Mouse (Mus musculus) embryonic fibroblast, embryonic 13.5 days (primary cell): ENCODE results near the gene Scd1. TPM values are rescaled to one million over a fixed set of nuclear protein-coding genes. Genes with fewer than 3 reads are reported as not detected.

Source experiments
- H3K27ac ChIP-seq: 2 replicates; pipeline ENCODE4 v1.5.1; 2012; ENCODE audit warnings: low read length, control low read depth, inconsistent platforms; ENCODE audit not compliant: insufficient read depth
- H3K4me1 ChIP-seq: 2 replicates; pipeline ENCODE4 v1.6.1; 2011; ENCODE audit warnings: low read length; ENCODE audit not compliant: control insufficient read depth, insufficient read depth
- H3K4me3 ChIP-seq: 2 replicates; pipeline ENCODE4 v1.5.1; 2011; ENCODE audit warnings: mild to moderate bottlenecking, control low read depth, low read length; ENCODE audit not compliant: insufficient read depth
- CTCF ChIP-seq: IDR thresholded peaks from 2 replicates; pipeline ENCODE4 v1.5.1; 2011; ENCODE audit warnings: mild to moderate bottlenecking, control low read depth, low read length, moderate library complexity, borderline replicate concordance; ENCODE audit not compliant: insufficient read depth
- POLR2A ChIP-seq: IDR thresholded peaks from 2 replicates; pipeline ENCODE4 v1.6.1; 2011; ENCODE audit warnings: low read depth, mild to moderate bottlenecking, control low read depth, low read length, moderate library complexity
- polyA plus RNA-seq: library from polyadenylated mRNA; stranded (reverse); fragments of >200 nt; gene quantifications from 2 replicates; pipeline ENCODE4 v1.2.4, GENCODE M21; 2011; ENCODE audit warnings: low read depth; ENCODE audit not compliant: missing spikeins, insufficient read length

The Scd1 gene
- polyA plus RNA-seq, 1 experiment, result 80.0 TPM

DNA sequence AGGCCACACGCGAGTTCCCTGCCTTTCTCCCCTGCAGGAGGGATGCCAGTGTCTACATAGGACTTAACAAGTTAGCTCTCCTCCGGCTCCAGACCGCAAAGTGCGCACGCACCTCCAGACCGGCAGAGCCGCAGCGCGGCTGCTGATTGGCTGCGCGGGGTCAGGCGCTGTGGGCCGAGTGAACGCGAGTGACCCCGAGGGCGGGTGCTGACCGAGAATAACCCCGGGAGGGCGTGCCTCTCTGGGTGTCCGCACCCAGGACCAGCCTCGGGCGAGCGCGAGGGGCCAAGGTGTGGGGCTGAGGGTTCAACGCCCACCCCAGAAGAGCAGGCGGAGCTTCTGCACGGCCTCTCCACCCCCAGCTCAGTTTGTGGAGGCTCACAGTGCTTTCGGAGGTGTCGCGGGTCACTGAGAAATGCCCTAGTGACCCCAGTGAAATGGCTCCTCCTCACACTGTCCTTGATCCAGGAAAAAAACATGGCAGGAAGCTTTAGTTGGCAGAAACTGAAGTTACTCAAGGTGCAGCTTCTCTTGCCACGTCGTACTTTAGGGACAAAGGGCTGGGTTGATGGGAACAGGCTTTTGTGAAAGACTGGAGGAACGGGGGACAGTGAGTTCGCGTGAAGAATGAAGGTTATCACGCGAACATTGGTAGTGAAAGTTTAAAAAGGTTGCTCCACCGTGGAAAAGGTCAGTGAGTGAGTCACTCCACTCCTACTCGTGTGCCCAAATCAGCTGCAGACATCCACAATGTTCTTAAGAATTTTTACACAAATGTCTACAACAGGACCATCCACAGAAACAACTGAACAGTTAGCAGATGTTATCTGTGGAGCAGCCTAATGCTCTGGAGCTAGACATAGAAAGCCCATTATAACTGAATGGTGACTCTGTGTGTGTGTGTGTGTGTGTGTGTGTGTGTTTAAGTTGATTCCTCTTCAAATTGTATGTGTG lies 18.9 kb downstream of the Scd1 start:
- H3K27ac ChIP-seq, result peak overlapping the region; percentile 87
- peaks cover 15% of the 10 kb centered on the region for H3K4me1 ChIP-seq
- TF ChIP-seq CTCF (no peak), POLR2A (peak; percentile 90)
- H3K4me3 ChIP-seq, result peak overlapping the region; percentile 2; the same call in 1 of the 2 replicates

DNA sequence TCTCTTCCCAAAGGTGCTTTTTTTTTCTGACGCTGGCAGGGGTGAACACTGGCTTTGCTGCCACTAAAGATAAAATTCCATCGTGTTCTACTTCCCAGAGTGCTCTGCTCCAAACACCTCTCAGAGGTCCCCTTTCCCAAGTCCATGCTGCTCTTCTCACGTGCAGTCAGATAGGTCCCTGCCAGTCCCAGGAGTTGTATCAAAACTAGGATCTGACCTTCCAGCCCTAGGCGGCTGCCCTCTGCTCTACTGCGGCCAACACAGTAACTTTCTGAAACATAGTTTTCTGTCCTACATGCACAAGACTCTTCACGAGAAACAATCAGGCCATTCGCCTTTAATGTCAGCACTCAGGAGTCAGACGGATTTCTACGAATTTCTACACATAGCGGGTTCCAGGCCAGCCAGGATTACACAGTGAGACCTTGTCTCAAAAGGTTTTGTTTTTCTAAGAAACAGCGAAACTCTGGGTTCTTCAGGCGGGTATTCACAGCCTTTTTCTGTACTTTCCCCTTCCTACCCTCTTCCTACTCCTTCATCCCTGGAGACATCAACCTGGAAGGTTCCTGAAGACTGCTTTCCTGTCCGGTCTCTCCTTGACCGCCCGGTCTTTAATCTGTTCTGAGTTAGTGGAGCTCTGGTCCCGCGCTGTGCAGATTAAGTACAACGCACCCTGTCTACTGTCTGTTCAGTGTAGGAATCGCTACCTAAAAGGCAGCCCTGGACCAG lies 19.8 kb downstream of the Scd1 start:
- no peak for TF ChIP-seq CTCF
- no peak for TF ChIP-seq POLR2A
- peaks cover 15% of the 10 kb centered on the region for H3K4me1 ChIP-seq
- peak overlapping the region; percentile 2; the same call in 1 of the 2 replicates for H3K4me3 ChIP-seq
- peak overlapping the region; percentile 70 for H3K27ac ChIP-seq

DNA sequence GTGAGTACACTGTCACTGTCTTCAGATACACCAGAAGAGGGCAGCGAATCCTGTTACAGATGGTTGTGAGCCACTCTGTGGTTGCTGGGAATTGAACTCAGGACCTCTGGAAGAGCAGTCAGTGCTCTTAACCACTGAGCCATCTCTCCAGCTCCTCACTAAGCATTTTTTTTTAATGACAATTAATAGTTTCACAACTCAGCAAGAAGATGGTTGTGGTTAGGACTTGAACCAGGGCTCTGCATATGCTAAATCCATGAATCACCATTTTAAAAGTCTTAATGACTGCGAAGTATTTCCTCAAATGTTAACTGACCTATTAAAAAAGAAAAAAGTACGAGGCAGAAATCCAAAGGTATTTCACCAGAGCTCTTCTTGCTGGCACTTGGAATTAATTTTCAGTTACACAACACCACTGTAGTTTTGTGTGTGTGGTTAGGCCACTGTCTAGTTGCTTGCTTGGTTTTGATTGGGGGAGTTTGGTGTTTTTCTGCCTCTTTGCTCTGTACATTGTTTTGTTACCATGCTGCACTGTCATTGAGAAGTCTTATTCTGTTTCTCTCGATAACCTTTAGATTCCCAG lies 20.5 kb downstream of the Scd1 start:
- Histone ChIP-seq H3K4me3 (no peak overlapping the region), H3K4me1 (peaks cover 15% of the 10 kb centered on the region), H3K27ac (peak overlapping the region; percentile 70)
- no peak for TF ChIP-seq CTCF
- no peak for TF ChIP-seq POLR2A

DNA sequence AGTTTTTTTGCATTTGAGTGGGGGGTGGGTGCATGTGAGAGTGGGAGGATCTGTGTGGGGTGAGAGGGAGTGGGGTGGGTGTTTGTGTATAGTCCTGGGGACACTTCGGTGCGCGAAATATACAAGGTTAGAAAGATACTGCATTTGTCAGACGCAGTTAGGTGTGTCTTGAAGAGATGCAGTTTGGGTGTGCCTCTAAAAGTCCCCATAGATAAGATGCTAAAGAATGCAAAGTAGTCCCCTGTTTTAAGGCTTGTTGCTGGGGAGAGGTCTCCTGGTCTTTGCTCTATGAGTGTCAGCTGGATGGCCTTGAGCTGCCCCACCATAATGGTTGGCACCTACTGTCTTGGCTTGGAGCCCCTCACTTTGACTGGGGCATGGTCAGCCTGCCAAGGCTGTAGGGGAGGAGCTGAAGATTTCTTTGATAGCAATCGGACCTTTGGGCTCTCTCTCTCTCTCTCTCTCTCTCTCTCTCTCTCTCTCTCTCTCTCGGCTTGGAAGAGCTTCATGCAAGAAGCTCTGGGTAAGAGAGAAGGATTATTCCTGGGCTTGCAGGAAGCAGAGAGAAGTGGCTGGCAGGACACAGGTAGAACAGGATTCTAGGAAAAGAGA lies 21.7 kb downstream of the Scd1 start:
- Histone ChIP-seq H3K27ac (no peak overlapping the region), H3K4me3 (no peak overlapping the region), H3K4me1 (peaks cover 15% of the 10 kb centered on the region)
- no peak for TF ChIP-seq CTCF
- TF ChIP-seq POLR2A, result no peak

DNA sequence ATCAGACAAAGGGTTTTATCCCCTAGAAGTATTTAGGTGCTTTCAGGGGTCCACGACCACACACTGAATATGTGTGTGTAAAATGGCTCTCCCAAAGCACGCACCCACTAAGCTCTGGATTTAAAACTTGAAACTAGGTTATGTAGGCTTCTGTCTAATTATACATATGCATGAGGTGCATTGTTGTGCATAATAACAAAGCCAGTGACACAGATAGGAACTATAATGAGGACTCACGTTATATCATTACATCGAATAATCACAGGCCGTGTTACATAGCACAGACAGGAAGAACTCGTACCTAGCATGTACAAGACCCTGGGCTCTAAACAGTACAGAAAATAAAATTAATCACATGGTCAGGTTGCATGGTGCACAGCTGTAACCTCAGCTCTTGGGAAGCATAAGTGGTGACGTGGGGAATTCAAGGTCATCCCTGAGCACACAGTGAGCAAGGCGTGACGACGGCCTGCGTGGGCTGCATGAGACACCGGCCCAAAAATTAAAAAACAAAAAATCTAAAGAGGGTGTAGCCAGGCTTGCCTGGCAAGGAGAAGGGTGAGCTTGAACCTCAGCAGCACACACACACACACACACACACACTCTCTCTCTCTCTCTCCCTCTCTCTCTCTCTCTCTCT lies 24.9 kb downstream of the Scd1 start:
- Histone ChIP-seq H3K4me3 (no peak overlapping the region), H3K27ac (no peak overlapping the region), H3K4me1 (peaks cover 4% of the 10 kb centered on the region)
- TF ChIP-seq POLR2A (no peak), CTCF (no peak)

DNA sequence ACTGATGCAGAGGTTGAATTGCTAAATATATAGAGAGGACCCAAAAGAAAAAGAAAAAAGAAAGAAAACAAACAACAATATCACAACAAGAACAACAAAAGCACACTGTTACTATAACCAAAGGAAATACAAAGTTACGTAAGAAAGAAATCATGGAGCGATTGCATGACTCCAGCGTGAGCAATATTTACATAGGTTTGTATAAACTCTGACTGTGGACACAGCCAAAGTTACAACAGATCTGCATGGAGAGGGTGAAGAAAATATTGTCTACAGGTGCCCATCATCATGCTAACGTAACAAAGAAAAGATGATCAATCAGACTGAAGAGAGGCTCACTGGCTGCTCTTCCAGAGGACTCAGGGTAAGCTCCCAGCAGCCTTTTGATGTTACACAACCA lies 27.6 kb downstream of the Scd1 start:
- H3K4me1 ChIP-seq, result peaks cover 5% of the 10 kb centered on the region; the same call in 1 of the 2 replicates
- H3K27ac ChIP-seq, result no peak overlapping the region
- H3K4me3 ChIP-seq, result no peak overlapping the region
- TF ChIP-seq POLR2A, result no peak
- TF ChIP-seq CTCF, result no peak

DNA sequence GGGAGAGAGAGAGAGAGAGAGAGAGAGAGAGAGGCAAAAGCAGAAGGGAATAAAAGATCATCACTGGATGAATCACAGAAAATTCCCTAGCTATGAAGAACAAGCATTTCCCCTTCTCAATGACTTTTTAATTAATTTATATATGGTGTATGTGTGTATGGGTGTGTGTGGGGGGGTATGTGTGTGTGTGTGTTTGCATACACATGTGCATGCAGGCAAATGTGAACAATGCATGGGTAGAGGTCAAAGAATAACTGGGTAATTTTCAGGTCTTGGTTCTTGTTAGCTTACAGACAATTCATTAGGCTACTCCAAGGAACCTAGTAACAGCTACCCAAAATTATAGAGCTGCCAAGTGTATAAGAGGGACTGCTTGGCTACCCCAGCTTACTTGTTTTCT lies 28.6 kb downstream of the Scd1 start:
- H3K4me3 ChIP-seq, result no peak overlapping the region
- TF ChIP-seq POLR2A (no peak), CTCF (no peak)
- H3K27ac ChIP-seq, result no peak overlapping the region
- H3K4me1 ChIP-seq, result peaks cover 5% of the 10 kb centered on the region; the same call in 1 of the 2 replicates

DNA sequence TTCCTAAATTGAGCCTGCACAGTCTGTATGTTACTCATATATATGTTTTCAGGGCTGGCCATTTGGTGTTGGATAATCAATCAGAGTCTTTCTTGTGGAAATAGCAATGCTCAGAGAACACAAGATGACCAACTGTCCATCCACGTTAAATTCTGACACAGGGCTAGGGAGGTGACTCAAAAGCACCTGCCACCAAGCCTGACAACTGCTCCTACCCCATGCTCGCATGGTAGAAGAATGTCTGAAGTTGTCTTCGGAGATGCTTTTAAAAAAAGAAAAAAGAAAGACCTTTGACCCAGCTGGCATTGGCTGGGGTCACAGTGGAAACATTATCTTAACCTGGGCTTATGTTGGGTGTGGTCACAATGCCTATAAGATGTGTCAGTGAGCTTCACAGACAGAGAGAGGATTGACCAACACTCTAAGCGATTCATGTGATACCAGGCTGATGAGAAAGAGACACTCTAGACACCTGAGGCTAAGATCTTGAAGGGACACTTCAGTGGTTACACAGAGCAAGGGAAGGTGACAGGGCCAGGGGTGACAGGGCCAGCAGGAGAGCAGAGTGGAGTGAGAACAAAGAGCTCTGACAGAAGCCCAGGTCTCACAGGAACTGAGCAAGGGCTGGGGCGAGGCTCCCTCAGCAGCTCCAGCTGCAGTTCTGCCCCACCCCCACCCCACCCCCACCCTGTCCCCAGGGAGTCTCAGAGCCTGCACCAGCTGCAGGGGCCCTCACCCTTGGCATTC lies 29.9 kb downstream of the Scd1 start:
- TF ChIP-seq POLR2A, result no peak
- TF ChIP-seq CTCF, result no peak
- Histone ChIP-seq H3K4me3 (no peak overlapping the region), H3K4me1 (peaks cover 5% of the 10 kb centered on the region; the same call in 1 of the 2 replicates), H3K27ac (no peak overlapping the region)

DNA sequence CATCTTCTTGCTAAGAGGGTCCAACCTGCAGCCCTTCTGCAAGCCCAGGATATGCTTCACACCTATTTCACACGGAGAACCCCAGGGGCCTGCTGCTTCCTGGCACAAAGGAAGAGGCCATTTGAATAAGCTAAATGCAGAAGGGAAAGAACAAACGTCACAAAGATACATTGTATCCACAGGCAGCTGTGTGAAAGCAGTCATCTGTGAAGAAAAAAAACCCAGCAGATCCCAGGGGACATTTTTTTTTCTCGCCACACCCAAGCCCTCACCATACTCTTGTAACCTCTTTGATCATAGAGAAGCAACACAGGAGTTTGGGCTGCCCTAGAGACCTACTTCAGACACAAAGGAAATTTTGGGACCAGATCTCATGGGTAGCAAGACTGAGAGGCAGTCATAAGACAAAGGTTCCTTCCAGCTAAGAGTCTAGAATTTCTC lies 31.1 kb downstream of the Scd1 start:
- TF ChIP-seq CTCF (no peak), POLR2A (no peak)
- Histone ChIP-seq H3K4me3 (no peak overlapping the region), H3K27ac (no peak overlapping the region), H3K4me1 (peaks cover 5% of the 10 kb centered on the region; the same call in 1 of the 2 replicates)
